Mouse (Mus musculus) forebrain, embryonic 11.5 days (tissue): ENCODE results near the gene Slc22a7. TPM values are rescaled to one million over a fixed set of nuclear protein-coding genes. Genes with fewer than 3 reads are reported as not detected.

ENCODE experiments used
- ATAC-seq: fragments of 200-750 bp; cut with Nextera tagmentation; replicated peaks from 2 replicates; pipeline ENCODE4 v1.8.0; 2017; ENCODE audit warnings: moderate TSS enrichment; ENCODE audit not compliant: low FRiP score
- DNase-seq: peaks from one replicate; pipeline ENCODE4 v3.0.0-alpha.2; 2017; ENCODE audit warnings: low spot score
- H3K27ac ChIP-seq: fragments of 300-500 bp; sonication (generic); 2 replicates; pipeline ENCODE4 v1.5.1; 2014; ENCODE audit warnings: low read depth, low read length
- H3K27me3 ChIP-seq: fragments of 300-500 bp; sonication (generic); 2 replicates; pipeline ENCODE4 v1.6.1; 2014; ENCODE audit warnings: mild to moderate bottlenecking, low read length, mixed read lengths; ENCODE audit not compliant: control insufficient read depth, insufficient read depth
- H3K36me3 ChIP-seq: fragments of 300-500 bp; sonication (generic); 2 replicates; pipeline ENCODE4 v1.6.1; 2014; ENCODE audit warnings: mild to moderate bottlenecking, low read length, moderate library complexity, mixed read lengths; ENCODE audit not compliant: control insufficient read depth, insufficient read depth
- H3K4me1 ChIP-seq: fragments of 300-500 bp; sonication (generic); replicated peaks from 2 replicates; pipeline ENCODE4 v1.6.1; 2014; ENCODE audit warnings: low read length, mixed read lengths; ENCODE audit not compliant: control insufficient read depth, insufficient read depth
- H3K4me2 ChIP-seq: fragments of 300-500 bp; sonication (generic); 2 replicates; pipeline ENCODE4 v1.6.1; 2014; ENCODE audit warnings: low read depth, mild to moderate bottlenecking, low read length, moderate library complexity, mixed read lengths; ENCODE audit not compliant: severe bottlenecking
- H3K4me3 ChIP-seq: fragments of 300-500 bp; sonication (generic); 2 replicates; pipeline ENCODE4 v1.5.1; 2014; ENCODE audit warnings: low read depth, low read length
- H3K9ac ChIP-seq: fragments of 300-500 bp; sonication (generic); 2 replicates; pipeline ENCODE4 v1.6.1; 2014; ENCODE audit warnings: low read length
- H3K9me3 ChIP-seq: fragments of 300-500 bp; sonication (generic); 2 replicates; pipeline ENCODE4 v1.6.1; 2016; ENCODE audit warnings: low read length, mixed read lengths; ENCODE audit not compliant: control insufficient read depth
- WGBS: fragments of 180-500 bp; shearing (Covaris S2); extraction: QIAGEN DNeasy Blood & Tissue Kit; methylation state at CpG from one replicate; pipeline ENCODE4 v1.1.7; 2014; 5-methylcytosine and 5-hydroxymethylcytosine counted together
- polyA plus RNA-seq: library from polyadenylated mRNA; unstranded; fragments of >200 nt; fragmentation: Nextera tagmentation; extraction: Ambion mirVana; gene quantifications from 2 replicates; pipeline ENCODE4 v1.2.1, GENCODE M21; 2014

The Slc22a7 gene
- polyA plus RNA-seq, 1 experiment from 2014 or later = not detected

GRCm38 (mm10) chr17:46426496-46426895, 11.8 kb downstream of the Slc22a7 start:
- H3K4me1 ChIP-seq = no peaks in the 10 kb centered on the region
- H3K9ac ChIP-seq = no peak overlapping the region
- no peak overlapping the region for H3K4me3 ChIP-seq
- no peaks in the 10 kb centered on the region for H3K9me3 ChIP-seq
- H3K27ac ChIP-seq = no peak overlapping the region
- ATAC-seq = no peak
- DNase-seq = no peak
- no peaks in the 10 kb centered on the region for H3K36me3 ChIP-seq
- H3K4me2 ChIP-seq = no peak overlapping the region
- no peaks in the 10 kb centered on the region for H3K27me3 ChIP-seq

- no peak for ATAC-seq
- H3K4me1 ChIP-seq = no peaks in the 10 kb centered on the region
- H3K36me3 ChIP-seq = no peaks in the 10 kb centered on the region
- H3K27me3 ChIP-seq = no peaks in the 10 kb centered on the region
- no peak for DNase-seq
- H3K4me2 ChIP-seq = no peak overlapping the region
- no peak overlapping the region for H3K9ac ChIP-seq
- no peak overlapping the region for H3K27ac ChIP-seq
- no peaks in the 10 kb centered on the region for H3K9me3 ChIP-seq
- H3K4me3 ChIP-seq = no peak overlapping the region
These were observed 18.5 kb downstream of the Slc22a7 start for GRCm38 (mm10) chr17:46419717-46420116.

GRCm38 (mm10) chr17:46418628-46419027, 19.6 kb downstream of the Slc22a7 start:
- Histone ChIP-seq H3K9ac (no peak overlapping the region), H3K36me3 (no peaks in the 10 kb centered on the region), H3K27ac (no peak overlapping the region), H3K9me3 (no peaks in the 10 kb centered on the region), H3K4me1 (no peaks in the 10 kb centered on the region), H3K4me2 (no peak overlapping the region), H3K27me3 (no peaks in the 10 kb centered on the region), H3K4me3 (no peak overlapping the region)
- DNase-seq = no peak
- 85% methylated on average over 5 of the region's 5 CpGs for WGBS
- no peak for ATAC-seq

- H3K36me3 ChIP-seq = peaks cover 6% of the 10 kb centered on the region; the same call in 1 of the 2 replicates
- no peaks in the 10 kb centered on the region for H3K27me3 ChIP-seq
- no peak overlapping the region for H3K27ac ChIP-seq
- 38% methylated on average over 3 of the region's 3 CpGs for WGBS
- ATAC-seq (no peak), DNase-seq (no peak)
- no peak overlapping the region for H3K4me3 ChIP-seq
- H3K9me3 ChIP-seq = no peaks in the 10 kb centered on the region
- no peak overlapping the region for H3K9ac ChIP-seq
- no peak overlapping the region for H3K4me2 ChIP-seq
- no peaks in the 10 kb centered on the region for H3K4me1 ChIP-seq
These were observed 29.8 kb downstream of the Slc22a7 start for GRCm38 (mm10) chr17:46408478-46408877.

- no peak for DNase-seq
- no peak for ATAC-seq
- H3K27me3 ChIP-seq = no peaks in the 10 kb centered on the region
- WGBS = 84% methylated on average over 1 of the region's 1 CpGs
- no peaks in the 10 kb centered on the region for H3K9me3 ChIP-seq
- no peak overlapping the region for H3K4me3 ChIP-seq
- H3K27ac ChIP-seq = no peak overlapping the region
- H3K36me3 ChIP-seq = no peaks in the 10 kb centered on the region; the same call in 1 of the 2 replicates
- H3K4me1 ChIP-seq = no peaks in the 10 kb centered on the region
- no peak overlapping the region for H3K4me2 ChIP-seq
- H3K9ac ChIP-seq = no peak overlapping the region
These were observed 43.6 kb downstream of the Slc22a7 start for GRCm38 (mm10) chr17:46394631-46395030.

- peaks cover 3% of the 10 kb centered on the region; the same call in 1 of the 2 replicates for H3K36me3 ChIP-seq
- H3K4me1 ChIP-seq = no peaks in the 10 kb centered on the region
- H3K27ac ChIP-seq = no peak overlapping the region
- H3K4me3 ChIP-seq = no peak overlapping the region
- 55% methylated on average over 2 of the region's 2 CpGs for WGBS
- DNase-seq (peak; percentile 67), ATAC-seq (no peak)
- no peak overlapping the region for H3K9ac ChIP-seq
- no peaks in the 10 kb centered on the region for H3K27me3 ChIP-seq
- H3K9me3 ChIP-seq = no peaks in the 10 kb centered on the region
- no peak overlapping the region for H3K4me2 ChIP-seq
These were observed 45.2 kb downstream of the Slc22a7 start for GRCm38 (mm10) chr17:46393012-46393411.

GRCm38 (mm10) chr17:46388200-46388599, 50.1 kb downstream of the Slc22a7 start:
- Histone ChIP-seq H3K4me1 (peaks cover 6% of the 10 kb centered on the region; the same call in 1 of the 2 replicates), H3K27ac (no peak overlapping the region), H3K9me3 (no peaks in the 10 kb centered on the region), H3K27me3 (no peaks in the 10 kb centered on the region), H3K4me2 (no peak overlapping the region), H3K4me3 (no peak overlapping the region), H3K9ac (no peak overlapping the region), H3K36me3 (peaks cover 3% of the 10 kb centered on the region; the same call in 1 of the 2 replicates)
- no peak for DNase-seq
- no peak for ATAC-seq
- 88% methylated on average over 3 of the region's 3 CpGs for WGBS

- peak overlapping the region; percentile 79 for H3K27ac ChIP-seq
- no peaks in the 10 kb centered on the region for H3K9me3 ChIP-seq
- ATAC-seq = peak; percentile 28
- WGBS = under 1% methylated on average over 69 of the region's 70 CpGs
- peak overlapping the region; percentile 91 for H3K4me2 ChIP-seq
- peak overlapping the region; percentile 92 for H3K4me3 ChIP-seq
- no peaks in the 10 kb centered on the region for H3K27me3 ChIP-seq
- peaks cover 3% of the 10 kb centered on the region; the same call in 1 of the 2 replicates for H3K36me3 ChIP-seq
- DNase-seq = peak; percentile 75
- peak overlapping the region; percentile 92 for H3K9ac ChIP-seq
- H3K4me1 ChIP-seq = peaks cover 6% of the 10 kb centered on the region; the same call in 1 of the 2 replicates
These were observed 54.0 kb downstream of the Slc22a7 start for GRCm38 (mm10) chr17:46384061-46384801.
